Mouse (Mus musculus) B cell, adult (primary cell): ENCODE results near the gene Gm49486. TPM values are rescaled to one million over a fixed set of nuclear protein-coding genes. Genes with fewer than 3 reads are reported as not detected.

Experiments used
- total RNA-seq: library from RNA; stranded (reverse); gene quantifications from 4 replicates; pipeline ENCODE4 v1.2.4, GENCODE M21; 2023; ENCODE audit not compliant: inconsistent age

Gene Gm49486
- total RNA-seq, result 0.60 to 1.3 TPM (median 0.76 TPM) in 4 replicates

GRCm38 (mm10) chr15:79229058-79229821 lies at the start of gene Gm49486, which contains the start of gene Pick1:
Gene Gm49486 (plus strand): TSS chr15:79229391.
Gene Pick1 (plus strand): TSS chr15:79229173.

GRCm38 (mm10) chr15:79254661-79255060 lies 25.5 kb downstream of the Gm49486 start, which contains the start of gene Slc16a8:
Gene Slc16a8 (minus strand): TSS chr15:79254761.

GRCm38 (mm10) chr15:79285399-79285798 lies 56.2 kb downstream of the Gm49486 start, which contains the start of gene Baiap2l2:
Gene Baiap2l2 (minus strand): TSS chr15:79285537.

Other genes starting within 250 kb of the Gm49486 start
- gene H1f0, start 200.9 kb upstream of the Gm49486 start, total RNA-seq, result 3.1 to 4.6 TPM (median 4.0 TPM) in 4 replicates
- gene Galr3, start 187.5 kb upstream of the Gm49486 start, total RNA-seq, result not detected in 4 replicates
- gene Ankrd54, start 166.5 kb upstream of the Gm49486 start, total RNA-seq, result 35.0 to 38.0 TPM (median 36.9 TPM) in 4 replicates
- gene Eif3l, start 154.2 kb upstream of the Gm49486 start, total RNA-seq, result 103 to 114 TPM (median 111 TPM) in 4 replicates
- 42.4 to 47.6 TPM (median 45.1 TPM) in 4 replicates for gene Micall1, start 120.5 kb upstream of the Gm49486 start, total RNA-seq
- 47.1 to 58.7 TPM (median 53.7 TPM) in 4 replicates for gene Polr2f, start 88.4 kb upstream of the Gm49486 start, total RNA-seq
- not detected in 4 replicates for gene 1700088E04Rik, start 88.1 kb upstream of the Gm49486 start, total RNA-seq
- gene Sox10, start 64.2 kb upstream of the Gm49486 start, total RNA-seq, result not detected in 4 replicates
- gene Pick1, start 218 bp upstream of the Gm49486 start, total RNA-seq, result 31.1 to 41.0 TPM (median 36.1 TPM) in 4 replicates
- gene Slc16a8, start 25.4 kb downstream of the Gm49486 start, total RNA-seq, result not detected in 4 replicates
- not detected in 4 replicates for gene Baiap2l2, start 56.1 kb downstream of the Gm49486 start, total RNA-seq
- gene Pla2g6, start 99.0 kb downstream of the Gm49486 start, total RNA-seq, result 14.1 to 17.4 TPM (median 16.0 TPM) in 4 replicates
- gene Maff, start 117.2 kb downstream of the Gm49486 start, total RNA-seq, result 89.5 to 102 TPM (median 99.3 TPM) in 4 replicates
- gene Tmem184b, start 174.2 kb downstream of the Gm49486 start, total RNA-seq, result 34.2 to 47.1 TPM (median 37.4 TPM) in 4 replicates
- 45.4 to 51.2 TPM (median 47.9 TPM) in 4 replicates for gene Csnk1e, start 226.2 kb downstream of the Gm49486 start, total RNA-seq